In genomic region chr8:106893481-106894156, GRCm38 (mm10) we compare ENCODE assay signal across 8 mouse cellular contexts. TPM values are rescaled to one million over a fixed set of nuclear protein-coding genes. Genes with fewer than 3 reads are reported as not detected.
DNase-seq lines count a peak whose midpoint lies in the region; ATAC-seq lines count a peak whose summit lies in the region.

TSS of gene Utp4 (plus strand) at chr8:106893636.

- peaks cover 36% of the 10 kb centered on the region for H3K36me3 ChIP-seq in hindbrain, embryonic 14.5 days (replicated peaks; ENCODE audit: control insufficient read depth, insufficient read depth)
- H3K36me3 ChIP-seq in macrophage (ENCODE audit: inconsistent target) = peaks cover 7% of the 10 kb centered on the region; the same call in 1 of the 2 replicates

- peak; percentile 82 for ATAC-seq in activated CD4-positive, CD25-positive, alpha-beta regulatory T cell, adult 4 months
- ATAC-seq in hindbrain, embryonic 14.5 days (ENCODE audit: low FRiP score) = peak; percentile 94

- peak within 1 kb of the TSS; percentile 95 for H3K4me3 ChIP-seq in hindbrain, embryonic 14.5 days (replicated peaks; ENCODE audit: low read length)
- H3K4me3 ChIP-seq in macrophage (ENCODE audit: inconsistent target) = peak within 1 kb of the TSS; percentile 95

- H3K9ac ChIP-seq in hindbrain, embryonic 14.5 days = peak within 1 kb of the TSS; percentile 93

- under 1% methylated on average over 63 of the region's 63 CpGs for WGBS in hindbrain, embryonic 14.5 days
- under 1% methylated on average over 51 of the region's 63 CpGs for WGBS in macrophage (ENCODE audit: missing documents)

- H3K4me1 ChIP-seq in hindbrain, embryonic 14.5 days (replicated peaks; ENCODE audit: control insufficient read depth, insufficient read depth, low read length) = peaks cover 19% of the 10 kb centered on the region

- no peaks in the 10 kb centered on the region for H3K27me3 ChIP-seq in hindbrain, embryonic 14.5 days (ENCODE audit: control insufficient read depth, insufficient read depth, low read length)

- peaks cover 52% of the 10 kb centered on the region for H3K79me2 ChIP-seq in macrophage (ENCODE audit: inconsistent target)

- peak within 1 kb of the TSS; percentile 84 for H3K4me2 ChIP-seq in hindbrain, embryonic 14.5 days (replicated peaks)

- peak; percentile 85 to 89 for DNase-seq in cerebellum, postnatal 36 days
- DNase-seq in frontal cortex, postnatal 36 days (ENCODE audit: low spot score in 2 of 2) = peak; percentile 85
- DNase-seq in hindbrain, embryonic 14.5 days (ENCODE audit: low spot score) = peak; percentile 89
- peak; percentile 85 to 90 for DNase-seq in left cerebral cortex, adult 18-20 months (ENCODE audit: low spot score in 2 of 2)
- peak; percentile 77 for DNase-seq in retina, postnatal 7 days (ENCODE audit: low read depth, low spot score)
- DNase-seq in urinary bladder, adult 2 months (ENCODE audit: low spot score) = peak; percentile 87

- peak within 1 kb of the TSS; percentile 96 for H3K27ac ChIP-seq in hindbrain, embryonic 14.5 days
- H3K27ac ChIP-seq in macrophage = peak within 1 kb of the TSS; percentile 61

- no peaks in the 10 kb centered on the region for H3K9me3 ChIP-seq in hindbrain, embryonic 14.5 days (ENCODE audit: control insufficient read depth, low read length)

RNA-seq across cellular contexts. Expression of gene Utp4, which starts in this region (rescaled TPM):
- 10 to 100 TPM; 40.0 to 54.3 TPM for polyA plus RNA-seq in activated CD4-positive, CD25-positive, alpha-beta regulatory T cell, adult 4 months (2017; shearing (Covaris generic))
- polyA plus RNA-seq in hindbrain, embryonic 14.5 days (2014; fragmentation: Nextera tagmentation; extraction: Ambion mirVana) = 39.6 and 46.6 TPM in 2 replicates
- total RNA-seq in left cerebral cortex, adult 18-20 months (2021) = 10 to 100 TPM; 36.9 to 40.8 TPM
- 10 to 100 TPM in 14 of 26 experiments, 1 to 10 TPM in 12; 4.5 to 21.0 (median 11.2) TPM for total RNA-seq in macrophage (2018; cell fraction: chromatin; rRNA removed)
- 10 to 100 TPM in 21 of 26 experiments, 1 to 10 TPM in 5; 7.4 to 15.2 (median 11.8) TPM for total RNA-seq in macrophage (2018; cell fraction: cytosol; rRNA removed)
- total RNA-seq in macrophage (2018; cell fraction: nucleus; rRNA removed) = 10 to 100 TPM in 9 of 26 experiments, 1 to 10 TPM in 17; 4.2 to 27.6 (median 7.8) TPM
- 10.0 to 27.2 TPM (median 15.8 TPM) in 3 replicates for polyA plus RNA-seq in macrophage (2018)
- polyA plus RNA-seq in urinary bladder, adult 2 months (2012; rRNA removed) = 24.7 and 30.2 TPM in 2 replicates

Comparison
In these comparisons a context has a peak if more than half of its experiments do, and no peak if none do; other contexts are left out.
1. Peak in every context shown above with its lines: DNase-seq, ATAC-seq, H3K4me3 ChIP-seq and H3K27ac ChIP-seq.